Mouse (Mus musculus): ENCODE data around the gene Map1lc3a.

The Map1lc3a gene

DNA sequence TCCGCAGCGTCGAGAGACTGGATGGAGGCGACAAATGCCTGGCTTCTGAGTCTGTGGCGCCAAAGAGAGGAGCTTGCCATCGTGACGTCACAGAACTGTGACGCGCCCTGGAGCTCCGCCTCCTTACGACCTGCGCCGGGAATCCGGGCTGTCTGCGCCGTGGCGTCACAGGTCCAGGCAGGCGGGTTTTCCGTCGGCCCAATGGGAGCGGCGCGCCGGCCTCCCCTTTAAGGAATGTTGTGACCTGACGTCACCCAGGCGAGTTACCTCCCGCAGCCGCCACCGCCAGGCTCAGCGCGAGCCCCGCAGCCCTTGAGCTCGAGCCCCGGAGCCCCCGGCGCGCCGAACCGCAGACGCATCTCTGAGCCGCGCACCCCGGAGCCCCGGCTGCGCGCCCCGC, at the start of gene Map1lc3a:
Gene Map1lc3a (plus strand): TSS at position 103 of the 400 bp plus-strand sequence.
- DNase-seq (ENCODE audit: low read depth) = no peak

DNA sequence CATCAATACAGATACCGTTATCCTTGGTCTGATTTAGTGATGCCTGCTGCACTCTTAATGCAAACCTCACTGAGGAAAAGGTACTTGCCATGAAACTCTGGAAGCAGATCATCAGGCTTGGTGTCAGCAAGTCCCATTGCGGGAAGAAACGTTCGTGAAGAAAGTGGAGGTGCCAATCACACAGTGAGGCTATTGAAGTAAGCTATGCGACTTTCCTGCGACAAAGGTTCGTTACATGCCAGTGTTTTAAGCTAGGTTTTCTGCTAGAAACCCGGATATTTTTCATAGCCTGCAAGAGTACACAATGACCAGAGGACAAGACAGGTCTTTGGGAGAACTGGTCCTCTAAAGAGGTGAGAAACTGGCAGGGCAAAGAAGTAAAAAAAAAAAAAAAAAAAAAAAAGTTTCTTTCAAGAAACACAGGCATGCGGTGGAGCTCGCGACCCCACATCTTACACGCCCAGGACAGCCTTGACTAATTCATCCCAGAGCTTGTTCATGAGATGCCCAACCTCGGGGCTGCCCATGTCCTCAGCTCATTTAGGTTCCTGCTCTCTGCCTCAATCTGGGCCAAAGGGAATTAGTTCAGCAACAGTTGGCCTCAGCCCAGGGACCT, 40.2 kb upstream of the Map1lc3a start:
- no peak for DNase-seq (ENCODE audit: low read depth)

DNA sequence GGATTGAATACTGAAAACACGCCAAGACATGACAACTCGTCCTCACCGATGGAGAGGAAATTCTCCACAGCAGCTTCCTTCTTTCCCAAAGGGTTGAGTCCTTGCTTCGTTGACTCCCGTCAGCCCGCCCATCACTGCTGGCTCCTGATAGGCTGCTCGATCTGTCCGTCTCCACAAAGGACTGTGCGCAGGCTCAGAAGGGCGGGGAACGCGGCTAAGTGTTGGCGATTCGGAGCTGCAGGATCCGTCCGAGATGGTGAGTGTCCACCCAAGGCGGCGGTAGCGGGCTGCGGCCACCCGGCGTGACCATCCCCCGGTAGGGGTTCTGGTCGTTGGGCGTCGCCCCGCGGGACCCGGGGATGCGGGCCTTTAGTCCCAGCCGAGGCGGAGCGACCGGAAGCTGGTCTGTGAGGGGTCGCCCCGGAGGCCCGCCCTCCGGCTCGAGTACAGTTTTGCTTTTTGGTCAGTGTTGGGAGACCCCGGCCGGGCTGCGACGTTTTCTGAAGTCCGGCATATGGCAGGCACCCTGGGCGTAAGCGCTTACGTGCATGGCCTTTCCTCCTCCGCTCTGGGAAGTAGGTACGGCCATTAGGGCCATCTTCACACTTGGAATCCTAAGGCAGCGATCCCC, 39.6 kb upstream of the Map1lc3a start, which contains the start of gene Dynlrb1:
Gene Dynlrb1 (plus strand): TSS at position 172 of the 631 bp plus-strand sequence.
- DNase-seq (ENCODE audit: low read depth) = peak; percentile 97

DNA sequence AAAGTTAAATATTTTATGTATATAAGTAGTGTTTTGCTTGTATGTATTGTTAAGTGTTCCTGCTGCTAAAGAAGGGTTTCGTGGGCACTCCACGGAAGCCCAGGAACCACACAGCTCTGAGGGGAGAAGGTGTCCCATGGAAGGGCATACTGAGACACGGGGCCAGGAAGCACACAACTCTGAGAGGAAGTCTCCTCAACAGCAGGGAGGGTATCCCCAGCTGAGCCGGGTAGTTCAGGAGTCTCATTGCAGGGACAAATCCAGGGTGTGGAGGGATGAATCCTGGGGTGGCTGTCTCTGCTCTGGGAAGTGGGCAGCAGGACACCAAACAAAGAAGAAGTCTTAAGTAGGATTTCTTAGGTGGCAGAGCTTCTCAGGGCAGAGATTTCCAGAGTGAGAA, 38.8 kb upstream of the Map1lc3a start:
- peak; percentile 25 for DNase-seq (ENCODE audit: low read depth)

DNA sequence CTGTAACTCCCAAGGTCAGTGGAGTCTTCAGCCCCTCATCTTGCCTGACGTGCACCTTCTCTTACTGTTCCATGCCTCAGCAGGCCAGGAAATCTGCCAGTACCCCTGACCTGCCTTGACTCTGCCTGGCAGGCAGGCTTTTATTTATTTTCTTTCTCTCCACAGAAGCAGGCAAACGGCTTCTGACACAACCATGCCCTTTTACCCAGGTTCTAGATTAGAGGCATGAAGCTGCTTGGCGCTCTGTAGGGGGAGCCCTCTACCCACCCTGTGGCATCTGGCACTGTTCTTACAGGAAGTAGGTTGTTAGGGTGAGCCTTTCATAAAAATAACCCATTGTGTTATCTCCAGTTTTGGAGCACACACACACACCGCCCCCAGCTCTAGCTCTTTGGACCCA, 35.2 kb upstream of the Map1lc3a start:
- DNase-seq (ENCODE audit: low read depth) = peak; percentile 73

DNA sequence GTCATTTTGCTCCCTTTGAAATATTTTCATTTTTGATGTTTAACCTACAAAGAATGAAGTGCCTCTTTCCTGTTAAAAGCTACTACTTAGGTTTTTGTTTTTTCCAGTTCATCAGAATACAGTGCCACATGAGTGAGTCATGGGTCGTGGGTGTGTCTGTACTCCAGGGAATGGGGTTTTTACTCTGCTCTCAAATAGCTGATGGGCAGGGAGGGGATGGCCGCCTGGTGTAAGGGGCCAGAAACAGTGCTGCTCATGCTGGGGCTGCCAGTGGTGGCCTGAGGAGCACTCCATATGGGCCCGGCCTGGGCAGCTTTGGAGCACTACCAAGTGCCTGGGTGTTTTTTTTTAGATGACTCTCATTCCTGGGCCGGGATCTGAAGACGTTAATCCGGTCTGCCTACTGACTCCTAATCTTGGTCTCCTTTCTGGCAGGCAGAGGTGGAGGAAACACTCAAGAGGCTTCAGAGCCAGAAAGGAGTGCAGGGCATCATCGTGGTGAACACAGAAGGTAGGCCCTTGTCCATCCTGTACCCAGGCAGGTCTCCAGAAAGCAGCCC, 33.7 kb upstream of the Map1lc3a start:
- peak; percentile 21 for DNase-seq (ENCODE audit: low read depth)

DNA sequence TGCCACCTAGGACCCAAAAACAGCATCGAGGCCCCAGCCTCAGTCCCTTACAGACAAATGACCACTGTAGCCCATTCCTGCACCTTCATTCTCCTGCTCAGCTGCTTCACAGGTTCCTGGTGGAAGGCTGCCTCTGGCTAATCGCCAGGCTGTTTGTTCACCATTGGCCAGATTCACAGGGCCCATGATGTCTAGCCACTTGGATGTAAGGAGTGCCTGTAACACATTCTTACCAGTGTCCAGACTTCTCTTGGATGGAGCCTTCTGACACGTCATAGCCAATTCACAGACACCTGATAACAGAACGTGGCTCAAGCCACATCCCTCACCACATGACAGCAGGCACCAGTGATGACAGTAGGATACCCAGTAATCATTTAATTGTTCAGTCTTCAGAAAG, 29.9 kb upstream of the Map1lc3a start:
- no peak for DNase-seq (ENCODE audit: low read depth)

DNA sequence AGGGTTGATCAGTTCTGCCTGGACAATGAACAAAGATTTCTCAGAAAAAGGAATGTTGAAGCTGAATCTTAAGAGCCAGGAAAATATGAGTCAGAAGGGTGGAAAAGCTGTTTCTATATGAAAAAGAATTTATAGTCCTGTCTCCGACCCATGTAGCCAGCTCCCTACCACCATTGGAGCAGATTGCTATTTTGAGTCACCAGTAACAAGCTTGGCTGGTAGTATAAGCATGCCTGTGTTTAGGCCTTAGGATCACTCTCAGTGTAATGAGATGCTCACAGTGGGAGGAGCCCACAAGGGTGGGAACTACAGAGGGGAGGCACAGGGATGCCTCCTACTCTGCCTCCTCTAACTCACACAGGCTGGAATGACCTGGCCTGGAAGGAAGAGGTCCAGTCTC, 27.9 kb upstream of the Map1lc3a start:
- no peak for DNase-seq (ENCODE audit: low read depth)

DNA sequence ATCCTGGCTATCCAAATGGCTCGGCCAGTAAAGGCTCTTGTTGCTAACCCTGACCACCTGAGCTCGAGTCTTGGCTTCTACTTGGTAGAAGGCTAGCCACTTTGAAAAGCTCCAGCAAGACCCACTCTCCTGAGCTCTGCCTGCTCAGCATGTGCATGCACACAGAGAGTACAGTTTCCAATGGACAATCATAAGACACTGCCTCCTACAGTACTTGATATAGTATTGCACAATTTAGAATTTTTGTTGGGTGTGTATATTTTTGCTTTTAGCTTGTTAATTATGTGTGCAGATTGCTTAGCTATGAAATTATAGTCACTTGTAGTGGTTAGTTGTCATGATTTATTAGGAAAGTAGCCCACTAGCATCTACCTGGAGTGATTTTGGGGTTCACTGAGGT, 27.4 kb upstream of the Map1lc3a start:
- no peak for DNase-seq (ENCODE audit: low read depth)

DNA sequence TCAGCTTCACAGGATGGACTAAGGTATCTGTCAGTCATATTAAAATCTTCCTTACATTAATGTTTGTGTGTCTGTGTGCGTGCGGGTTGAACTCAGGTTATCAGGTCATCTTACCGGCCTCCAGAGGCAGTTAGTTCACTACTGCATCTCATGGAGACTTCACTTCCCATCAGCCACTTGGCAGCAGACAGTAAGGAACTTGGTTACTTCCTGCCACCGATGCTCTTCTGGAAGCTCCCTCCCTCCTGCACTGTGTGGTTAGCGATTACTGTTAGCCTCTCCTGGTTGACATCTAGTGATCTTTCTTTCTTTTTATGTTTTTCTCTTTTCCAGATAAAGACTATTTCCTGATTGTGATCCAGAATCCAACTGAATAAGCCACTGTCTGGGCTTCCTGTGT, 26.5 kb upstream of the Map1lc3a start:
- DNase-seq (ENCODE audit: low read depth) = no peak

DNA sequence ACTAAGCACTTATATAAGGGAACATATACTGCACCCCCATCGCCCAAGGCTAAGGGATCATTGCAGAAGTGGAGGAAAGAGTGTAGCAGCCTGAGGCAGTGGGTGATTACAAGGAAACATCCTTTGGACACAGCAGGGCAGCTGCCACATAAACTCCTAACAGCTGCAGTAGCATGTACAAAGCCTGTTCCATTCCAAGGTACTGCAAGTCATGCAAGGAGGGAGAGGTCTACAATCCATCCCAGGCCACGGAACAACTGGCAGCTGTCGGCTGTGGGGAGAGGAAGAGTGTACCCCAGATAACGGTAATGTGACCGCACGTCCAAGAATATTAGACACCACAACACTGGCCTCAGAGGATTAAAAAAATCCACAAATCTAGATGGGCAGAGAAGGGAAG, 10.6 kb upstream of the Map1lc3a start:
- no peak for DNase-seq (ENCODE audit: low read depth)

DNA sequence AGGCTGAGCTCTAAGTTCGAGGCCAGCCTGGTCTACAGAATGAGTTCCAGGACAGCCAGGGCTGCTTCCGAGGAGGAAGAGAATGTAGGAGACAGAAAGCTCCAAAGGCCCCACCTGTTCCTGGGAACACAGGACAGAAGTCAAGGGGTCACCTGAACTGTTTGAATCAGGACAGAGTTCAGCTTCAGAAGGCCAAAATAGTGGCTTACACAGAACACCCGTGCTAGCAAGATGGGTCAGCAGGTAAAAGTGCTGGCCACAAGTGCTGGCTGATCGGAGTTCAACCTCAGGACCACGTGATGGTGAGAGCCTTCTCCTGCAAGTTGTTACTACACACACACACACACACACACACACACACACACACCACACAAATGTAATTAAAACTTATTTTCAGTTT, 9.2 kb upstream of the Map1lc3a start:
- DNase-seq (ENCODE audit: low read depth) = no peak

DNA sequence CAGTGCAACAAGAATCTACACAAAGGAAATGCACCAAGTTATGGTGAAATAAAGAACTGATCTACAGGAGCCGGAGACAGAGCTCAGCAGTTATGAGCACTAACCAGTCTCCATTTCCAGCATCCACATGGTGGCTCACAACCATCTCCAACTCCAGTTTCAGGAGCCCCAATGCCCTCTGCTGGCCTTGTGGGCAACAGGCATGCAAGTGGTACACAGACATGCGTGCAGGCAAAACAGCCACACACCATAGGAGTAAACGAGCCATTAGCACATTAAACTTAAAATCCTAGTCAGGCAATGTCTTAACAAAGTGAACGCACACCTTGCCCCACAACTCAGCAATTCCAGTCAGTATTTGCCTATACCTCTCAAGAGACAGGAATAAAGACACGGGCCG, 4.1 kb upstream of the Map1lc3a start:
- peak; percentile 63 for DNase-seq (ENCODE audit: low read depth)

DNA sequence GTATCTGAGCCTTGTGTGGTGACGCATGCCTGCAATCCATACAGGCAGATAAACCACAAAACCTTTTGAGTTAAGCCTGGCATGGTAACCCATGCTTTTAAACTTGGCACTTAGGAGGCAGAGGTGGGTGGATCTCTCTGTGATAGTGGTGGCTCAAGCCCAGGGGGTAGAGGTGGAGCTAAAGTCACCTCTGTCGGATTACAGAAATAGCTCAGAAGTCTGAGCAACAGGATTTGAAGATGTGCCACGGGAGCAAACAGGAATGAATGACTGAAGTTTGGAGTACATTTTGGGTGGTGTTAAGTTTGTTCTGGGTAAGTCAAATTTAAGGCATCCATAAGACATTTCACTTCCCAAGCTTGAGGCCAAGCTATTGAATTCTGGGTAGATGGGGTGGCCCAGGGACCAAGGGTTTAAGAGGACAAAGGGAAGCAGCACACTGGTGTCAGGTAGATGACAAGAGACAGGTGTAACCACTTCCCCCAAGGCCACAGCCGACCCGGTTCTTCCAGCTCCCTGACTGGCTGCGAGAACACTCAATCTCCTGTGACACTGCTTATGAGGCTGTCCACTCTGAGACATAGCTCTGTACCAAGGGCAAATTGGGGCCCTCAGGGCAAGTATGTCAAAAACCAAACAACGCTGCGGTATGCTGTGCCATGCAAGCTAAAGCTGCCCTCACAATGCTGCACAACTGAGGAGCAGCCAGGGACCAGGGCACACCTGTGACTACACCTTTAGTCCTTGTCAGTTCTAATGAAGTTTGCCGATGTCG, 3.5 kb upstream of the Map1lc3a start:
- no peak for DNase-seq (ENCODE audit: low read depth)

DNA sequence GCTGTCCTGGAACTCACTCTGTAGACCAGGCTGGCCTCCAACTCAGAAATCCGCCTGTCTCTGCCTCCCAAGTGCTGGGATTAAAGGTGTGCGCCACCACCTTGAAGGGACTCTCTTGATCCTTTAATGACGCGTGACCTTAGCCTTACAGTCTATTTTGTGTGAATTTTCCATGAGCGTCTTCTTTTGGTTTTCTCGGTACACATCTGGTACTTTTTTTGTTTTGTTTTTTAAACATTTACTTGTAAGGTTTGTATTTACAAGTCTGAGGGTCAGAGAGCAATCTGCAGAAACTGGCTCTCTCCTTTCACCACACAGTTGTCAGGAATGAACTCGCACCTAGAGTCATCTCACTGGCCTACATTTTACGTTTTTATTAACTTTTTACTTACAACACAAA, 2.5 kb upstream of the Map1lc3a start:
- DNase-seq (ENCODE audit: low read depth) = no peak

DNA sequence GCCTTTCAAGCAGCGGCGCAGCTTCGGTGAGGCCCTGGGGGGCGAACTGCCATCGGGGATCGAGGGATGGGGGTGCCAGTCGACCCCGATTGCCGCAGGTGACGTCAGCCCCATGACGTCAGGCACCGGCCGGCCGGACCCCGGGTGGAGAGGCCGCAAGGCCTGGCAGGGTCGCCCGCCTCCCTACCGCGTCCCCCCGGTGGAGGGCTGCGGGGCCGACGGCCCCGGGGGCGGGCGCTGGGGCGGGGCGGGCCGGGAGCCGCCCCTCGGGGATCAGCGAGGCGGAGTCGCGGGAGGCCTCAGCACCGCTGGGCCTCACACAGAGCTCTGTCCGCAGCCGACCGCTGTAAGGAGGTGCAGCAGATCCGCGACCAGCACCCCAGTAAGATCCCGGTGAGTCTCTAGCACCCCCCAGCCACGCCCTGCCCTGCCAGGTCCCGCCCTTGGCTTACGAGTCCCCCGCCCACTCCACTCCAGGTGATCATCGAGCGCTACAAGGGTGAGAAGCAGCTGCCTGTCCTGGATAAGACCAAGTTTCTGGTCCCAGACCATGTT, 601 bp downstream of the Map1lc3a start:
- no peak for DNase-seq (ENCODE audit: low read depth)

DNA sequence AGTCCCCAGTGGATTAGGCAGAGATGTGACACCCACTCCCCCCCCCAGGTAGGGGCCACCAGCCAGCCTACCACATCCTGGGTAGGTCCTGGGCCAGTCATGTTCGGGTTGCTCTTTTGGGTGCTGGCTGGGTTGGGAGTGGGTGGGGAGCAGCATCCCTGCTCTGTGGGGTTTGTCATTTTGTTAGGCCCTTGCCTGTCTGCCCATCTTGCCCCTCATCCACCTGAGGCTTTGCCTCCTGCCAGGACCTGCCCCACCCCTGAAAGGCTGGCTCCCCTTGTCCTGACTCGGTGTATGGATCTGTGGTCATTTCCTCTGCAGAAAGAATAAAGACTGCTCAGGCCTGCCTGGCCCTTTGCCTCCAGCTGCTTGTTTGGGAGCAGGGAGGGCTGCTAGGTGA, 1.6 kb downstream of the Map1lc3a start:
- DNase-seq (ENCODE audit: low read depth) = no peak

DNA sequence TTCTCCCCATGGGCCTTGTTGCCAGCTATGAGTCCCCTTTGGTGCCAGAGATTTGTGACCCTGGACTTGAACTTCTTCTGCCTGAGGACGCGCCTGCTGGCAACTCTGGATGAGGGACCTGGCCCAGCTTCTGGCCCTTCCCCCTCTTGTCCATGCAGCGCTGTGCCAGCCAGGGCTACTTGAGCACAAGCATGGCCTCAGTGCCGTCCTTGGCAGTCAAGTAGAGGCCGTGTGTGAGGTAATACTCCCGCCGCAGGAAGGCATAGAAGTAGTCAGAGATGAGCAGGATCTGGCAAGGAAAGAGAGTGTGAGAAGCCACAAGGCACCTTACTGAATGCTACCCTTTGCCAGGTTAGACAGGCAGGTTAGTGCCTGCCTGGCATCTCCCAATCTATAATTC, 2.3 kb downstream of the Map1lc3a start:
- no peak for DNase-seq (ENCODE audit: low read depth)

DNA sequence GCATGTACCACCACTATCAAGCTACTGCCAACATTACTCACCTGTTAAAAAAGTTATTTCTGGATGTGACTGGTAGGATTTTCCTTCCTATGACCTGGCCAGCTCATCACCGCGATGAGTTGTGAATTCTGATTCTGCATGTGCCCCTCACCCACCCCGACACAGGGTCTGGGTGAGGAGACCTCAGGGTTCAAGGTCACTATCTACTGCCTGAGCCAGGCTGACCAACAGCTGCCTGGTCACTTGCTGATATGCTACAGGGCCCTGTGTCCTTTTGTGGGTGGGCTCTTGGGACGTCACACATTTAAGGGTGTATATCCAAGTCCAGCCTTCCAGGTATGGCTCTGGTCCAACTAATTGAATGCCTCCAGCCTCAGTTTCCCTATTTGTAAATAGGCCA, 3.1 kb downstream of the Map1lc3a start:
- DNase-seq (ENCODE audit: low read depth) = no peak

DNA sequence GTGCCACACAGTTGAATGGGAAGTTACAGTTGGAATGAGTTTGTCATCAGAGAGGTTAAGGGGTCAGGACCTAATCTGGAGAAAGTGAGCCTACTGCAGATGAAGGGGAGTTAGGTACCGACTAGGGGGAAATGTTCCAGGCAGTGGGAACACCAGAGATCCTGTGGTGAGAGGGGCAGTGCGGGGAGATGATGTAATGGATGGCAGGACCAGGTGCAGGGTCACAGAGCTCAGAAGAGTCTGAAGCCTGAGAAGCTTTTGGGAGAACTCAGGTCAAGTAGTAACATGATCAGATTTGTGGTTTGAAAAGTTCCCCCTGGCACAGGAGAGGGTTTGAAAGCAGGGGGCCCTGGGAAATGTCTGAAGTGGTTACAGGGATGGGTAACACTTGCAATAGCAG, 4.0 kb downstream of the Map1lc3a start:
- DNase-seq (ENCODE audit: low read depth) = no peak

DNA sequence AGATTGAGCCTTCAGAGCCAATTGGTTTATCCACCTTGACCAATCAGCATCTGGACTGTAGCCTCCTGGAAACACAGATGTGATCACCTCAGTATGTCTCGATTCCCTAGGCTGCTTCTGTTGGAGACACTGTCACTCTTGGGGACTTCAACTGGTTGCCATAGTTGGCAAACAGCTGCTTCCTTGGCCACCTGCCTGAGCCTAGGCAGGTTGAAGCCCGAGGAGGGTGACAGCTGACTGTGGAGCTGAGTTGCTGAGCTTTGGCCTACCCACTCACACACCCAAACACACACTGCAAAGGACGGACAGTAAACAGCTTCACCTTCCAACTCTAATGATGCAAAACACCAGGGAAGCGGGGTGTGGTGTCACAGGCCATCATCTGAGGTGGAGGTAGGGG, 7.7 kb downstream of the Map1lc3a start:
- DNase-seq (ENCODE audit: low read depth) = no peak

DNA sequence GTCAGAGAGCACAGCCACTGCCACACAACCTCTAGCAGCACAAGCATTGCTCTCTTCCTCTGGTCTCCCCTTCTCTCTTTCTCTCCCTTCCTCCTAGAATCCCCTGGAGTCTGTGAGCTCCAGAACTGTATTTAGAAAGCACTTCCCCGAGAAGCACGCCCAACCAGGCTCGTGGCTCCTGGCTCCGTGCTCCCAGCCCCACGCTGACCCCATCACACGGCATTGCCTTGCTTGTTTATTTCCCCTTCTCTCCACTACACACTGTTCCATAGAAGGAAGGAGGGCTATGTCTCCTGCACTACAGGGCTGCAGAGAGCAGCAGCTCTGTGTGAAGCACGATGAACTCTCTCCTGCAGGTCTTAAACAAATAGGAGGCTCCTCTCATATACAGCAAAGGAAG, 8.6 kb downstream of the Map1lc3a start:
- DNase-seq (ENCODE audit: low read depth) = no peak

DNA sequence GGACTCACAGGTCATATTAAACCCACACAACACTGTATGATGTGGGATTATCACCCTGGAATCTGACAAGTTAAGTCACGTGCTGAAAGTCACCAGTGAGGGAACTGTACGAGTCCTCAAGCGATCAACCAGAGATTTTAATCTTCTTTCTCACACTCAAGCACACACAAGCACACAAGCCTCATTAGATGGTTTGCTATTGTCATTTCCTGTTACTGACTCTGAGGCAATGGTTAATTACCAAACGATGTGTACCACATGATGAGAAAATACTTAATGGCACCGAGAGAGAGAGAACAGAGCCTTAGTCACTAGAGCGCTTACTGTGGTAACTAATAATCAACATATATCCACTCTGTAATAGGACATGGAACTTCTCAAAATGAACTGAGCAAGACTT, 9.6 kb downstream of the Map1lc3a start:
- DNase-seq (ENCODE audit: low read depth) = peak; percentile 53

Measured in 416B (cell line).